Mouse (Mus musculus): ENCODE measurements around the gene Arfip2.

Gene Arfip2

GRCm38 (mm10) chr7:105614400-105614799 is 25.8 kb downstream of the Arfip2 start:
- DNase-seq (ENCODE audit: low read depth, low spot score) = no peak

GRCm38 (mm10) chr7:105611767-105612166 is 28.4 kb downstream of the Arfip2 start:
- no peak for DNase-seq (ENCODE audit: low read depth, low spot score)

DNA sequence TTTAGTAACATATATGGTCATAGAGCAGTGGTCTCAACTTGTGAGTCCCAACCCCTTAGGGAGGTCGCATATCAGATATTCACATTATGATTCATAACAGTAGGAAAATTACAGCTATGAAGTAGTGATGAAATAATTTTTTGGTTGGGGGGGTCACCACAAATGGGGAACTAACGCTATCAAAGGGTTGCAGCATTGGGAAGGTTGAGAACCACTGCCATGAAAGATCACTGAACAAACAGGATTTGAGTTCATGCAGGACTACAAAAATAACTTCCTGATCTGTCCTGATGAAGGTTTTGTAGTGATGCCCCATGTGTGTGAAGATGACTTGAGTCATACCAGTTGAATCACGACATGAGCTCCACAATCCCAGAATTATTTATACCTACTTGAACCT is 31.7 kb downstream of the Arfip2 start:
- DNase-seq (ENCODE audit: low read depth, low spot score) = no peak

DNA sequence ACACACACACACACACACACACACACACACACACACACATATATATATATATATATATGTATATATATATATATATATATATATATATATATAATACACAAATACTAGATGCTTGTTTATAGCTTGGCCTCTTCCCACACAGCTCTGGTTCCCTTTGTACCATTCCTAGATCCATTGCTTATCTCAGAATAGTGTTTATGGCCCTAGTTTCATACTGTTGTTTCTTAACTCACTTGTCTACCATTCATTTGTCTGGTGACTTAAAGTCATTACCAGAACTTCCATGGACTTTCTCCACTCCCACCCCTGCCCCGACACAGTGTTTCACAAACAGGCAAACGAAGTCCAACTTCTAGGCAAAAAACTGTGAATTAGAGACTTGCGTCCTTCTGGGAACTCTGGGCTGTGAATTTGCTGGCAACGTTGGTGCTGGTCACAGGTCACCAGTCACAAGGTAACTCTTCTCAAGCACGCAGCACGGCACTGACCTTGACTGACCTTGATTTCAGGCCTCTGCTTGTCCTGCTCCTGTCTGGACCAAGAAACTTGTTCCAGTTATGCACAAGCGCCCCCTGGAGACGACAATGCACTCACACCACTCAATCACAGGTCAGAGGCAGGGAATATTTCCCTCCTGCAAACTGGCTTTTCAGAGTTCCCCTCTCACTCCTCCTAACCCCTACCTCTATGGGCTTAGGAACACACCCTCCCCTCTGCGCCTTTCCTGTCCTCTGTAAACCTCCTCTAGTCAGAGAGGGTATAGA is 37.2 kb downstream of the Arfip2 start:
- DNase-seq (ENCODE audit: low read depth, low spot score) = no peak

DNA sequence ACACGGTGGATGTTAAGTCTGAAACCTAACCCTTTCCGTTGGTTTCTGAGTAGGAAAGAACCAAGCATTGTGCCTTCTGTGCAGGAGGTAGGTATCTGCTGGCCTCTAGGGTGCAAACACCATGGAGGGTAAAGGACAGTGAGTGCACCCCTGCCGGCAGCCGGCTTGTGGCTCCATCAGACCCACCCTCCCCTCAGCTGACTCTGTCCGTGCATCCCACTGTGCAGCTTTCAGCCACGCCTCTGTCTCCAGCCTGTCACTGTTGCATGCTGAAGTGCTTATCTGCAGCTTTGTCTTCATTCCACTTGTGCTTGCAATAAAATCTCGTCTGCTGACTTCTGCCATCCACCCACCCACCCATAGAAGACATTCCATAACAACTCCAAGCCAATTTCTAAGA is 50.1 kb downstream of the Arfip2 start:
- no peak for DNase-seq (ENCODE audit: low read depth, low spot score)

DNA sequence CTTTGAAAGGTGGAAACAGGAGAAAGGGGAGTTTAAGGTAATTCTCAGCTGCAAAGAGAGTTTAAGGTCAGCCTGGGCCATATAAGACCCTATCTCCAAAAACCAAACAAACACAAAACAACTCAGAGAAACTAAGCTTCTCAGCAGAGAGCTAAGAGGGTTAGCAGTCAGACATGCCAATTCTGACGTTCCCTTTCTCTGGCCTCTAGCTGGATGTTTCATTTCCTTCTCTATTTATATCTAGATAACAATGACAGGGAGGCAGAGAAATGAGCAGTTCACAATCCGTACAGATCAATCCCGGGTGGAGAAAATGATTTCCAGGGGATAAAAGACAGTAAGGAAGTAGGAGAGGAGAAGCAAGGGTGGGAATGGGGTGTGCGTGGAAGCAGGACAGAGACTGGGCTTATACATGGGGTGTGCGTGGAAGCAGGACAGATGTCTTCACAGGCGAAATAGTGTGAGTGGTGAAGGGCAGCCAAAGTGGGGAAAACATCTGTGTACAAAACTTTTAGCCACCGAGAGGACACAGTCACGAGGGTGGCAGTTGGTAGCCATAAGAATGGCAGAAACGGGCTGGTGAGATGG is 51.8 kb downstream of the Arfip2 start:
- DNase-seq (ENCODE audit: low read depth, low spot score) = no peak
